Mouse (Mus musculus) fat pad, adult 2 months (tissue): ENCODE results near the gene Il4i1.

Experiments used
- DNase-seq: peaks from one replicate; pipeline ENCODE4 v3.0.0-alpha.2; 2011; ENCODE audit warnings: low read depth, low spot score; ENCODE audit errors: extremely low read depth

The Il4i1 gene

GRCm38 (mm10) chr7:44848561-44849415 is 32.6 kb downstream of the Il4i1 start, which contains the start of the genes Akt1s1 and Tbc1d17:
Gene Akt1s1 (plus strand): TSS chr7:44848991.
Gene Tbc1d17 (minus strand): TSS chr7:44849079.
- DNase-seq: peak; percentile 99

- DNase-seq: peak; percentile 78
Observed at GRCm38 (mm10) chr7:44849416-44850111, 33.4 kb downstream of the Il4i1 start.

- no peak for DNase-seq
Observed at GRCm38 (mm10) chr7:44850146-44850545, 34.0 kb downstream of the Il4i1 start.

- no peak for DNase-seq
Observed at GRCm38 (mm10) chr7:44850789-44851624, 34.8 kb downstream of the Il4i1 start.

- no peak for DNase-seq
Observed at GRCm38 (mm10) chr7:44851625-44852234, 35.5 kb downstream of the Il4i1 start.

GRCm38 (mm10) chr7:44852259-44853027 is 36.3 kb downstream of the Il4i1 start:
- no peak for DNase-seq

GRCm38 (mm10) chr7:44853065-44853464 is 36.9 kb downstream of the Il4i1 start:
- DNase-seq: no peak

GRCm38 (mm10) chr7:44853596-44854355 is 37.6 kb downstream of the Il4i1 start:
- no peak for DNase-seq

- no peak for DNase-seq
Observed at GRCm38 (mm10) chr7:44854356-44855031, 38.3 kb downstream of the Il4i1 start.

GRCm38 (mm10) chr7:44855036-44855435 is 38.8 kb downstream of the Il4i1 start:
- DNase-seq: no peak

- no peak for DNase-seq
Observed at GRCm38 (mm10) chr7:44856265-44856916, 40.2 kb downstream of the Il4i1 start.

- DNase-seq: peak; percentile 56
Observed at GRCm38 (mm10) chr7:44857042-44857552, 40.9 kb downstream of the Il4i1 start, which contains the start of gene Pnkp. Gene Pnkp (plus strand): TSS chr7:44857139.

- DNase-seq: no peak
Observed at GRCm38 (mm10) chr7:44857905-44858304, 41.7 kb downstream of the Il4i1 start.

- no peak for DNase-seq
Observed at GRCm38 (mm10) chr7:44859896-44860295, 43.7 kb downstream of the Il4i1 start.

GRCm38 (mm10) chr7:44860576-44861428 is 44.6 kb downstream of the Il4i1 start:
- no peak for DNase-seq

GRCm38 (mm10) chr7:44861429-44861816 is 45.2 kb downstream of the Il4i1 start:
- no peak for DNase-seq

- no peak for DNase-seq
Observed at GRCm38 (mm10) chr7:44862434-44862833, 46.2 kb downstream of the Il4i1 start.
